Mouse (Mus musculus) kidney, adult 8-10 months (tissue): Measurements from ENCODE around the gene Car10.
"Not testable (repeated sequence)": the region's sequence is repeated elsewhere in the genome, so short reads cannot be mapped to it uniquely, and the experiment has no call there.

Experiments
- DNase-seq, 2 experiments: peaks; one replicate each; pipeline ENCODE4 v3.0.0; 2022

Car10 gene

GRCm38 (mm10) chr11:93173533-93174308, 75.9 kb downstream of the Car10 start:
- no peak for DNase-seq

DNA sequence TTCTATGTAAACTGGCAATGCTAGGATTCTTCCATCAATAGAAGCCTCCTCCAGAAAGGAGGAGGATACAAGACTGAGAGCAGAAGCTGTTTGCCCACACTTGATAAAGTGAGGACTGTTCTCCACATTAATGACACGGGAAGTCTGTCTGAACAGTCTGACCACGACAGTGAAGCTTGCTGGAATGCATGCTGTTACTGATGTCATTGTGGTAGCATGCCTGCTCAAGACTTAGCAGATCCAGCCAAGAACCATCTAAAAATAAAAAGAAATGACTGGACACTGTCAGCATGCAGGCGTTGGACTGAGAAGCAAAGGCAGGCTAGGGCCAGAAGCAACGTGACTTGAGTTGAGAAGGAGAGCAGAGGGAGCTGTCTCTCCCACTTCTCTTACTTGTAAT, 87.6 kb downstream of the Car10 start:
- DNase-seq: no peak

- no peak for DNase-seq
Observed at GRCm38 (mm10) chr11:93186163-93186562, 88.3 kb downstream of the Car10 start.

DNA sequence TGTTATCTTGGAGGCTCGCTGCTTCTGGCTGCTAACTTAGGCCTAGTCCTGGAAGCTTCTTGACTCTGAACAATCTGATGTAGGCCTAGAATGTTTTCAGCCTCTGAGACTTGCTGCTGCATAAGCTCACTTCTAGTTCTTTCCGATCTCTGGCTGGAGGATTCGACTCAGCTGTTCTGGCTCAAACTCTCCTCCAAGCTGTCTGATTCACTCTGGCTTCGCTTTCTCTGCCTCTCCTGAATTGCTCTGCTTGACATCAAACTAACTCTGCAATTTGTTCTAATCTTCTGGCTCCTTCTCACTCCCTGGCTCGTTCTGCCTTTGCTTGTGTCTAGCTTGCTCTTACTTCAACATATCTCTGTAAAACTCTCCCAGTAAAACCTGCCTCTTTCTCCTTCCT, 90.8 kb downstream of the Car10 start:
- no peak for DNase-seq

- no peak for DNase-seq
Observed at GRCm38 (mm10) chr11:93200046-93200445, 102.2 kb downstream of the Car10 start.

- no peak for DNase-seq
Observed at GRCm38 (mm10) chr11:93217457-93217856, 119.6 kb downstream of the Car10 start.

DNA sequence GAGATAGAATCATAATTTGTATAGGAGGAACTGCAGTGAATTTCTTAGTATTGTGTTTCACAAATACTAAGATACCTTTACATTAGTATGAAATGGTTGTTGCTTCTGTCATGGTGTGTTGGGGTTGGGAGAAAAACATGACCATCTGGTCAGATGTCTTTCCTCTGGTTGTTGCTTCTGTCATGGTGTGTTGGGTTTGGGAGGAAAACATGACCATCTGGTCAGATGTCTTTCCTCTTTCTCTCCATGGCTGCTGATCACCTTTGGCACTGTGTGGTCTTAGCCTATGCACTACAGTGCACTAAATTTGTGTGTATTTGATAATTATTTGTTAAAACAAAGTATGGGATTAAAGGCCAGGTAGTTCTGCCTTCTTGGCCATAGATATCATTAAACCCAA, 132.2 kb downstream of the Car10 start:
- DNase-seq: no peak

DNA sequence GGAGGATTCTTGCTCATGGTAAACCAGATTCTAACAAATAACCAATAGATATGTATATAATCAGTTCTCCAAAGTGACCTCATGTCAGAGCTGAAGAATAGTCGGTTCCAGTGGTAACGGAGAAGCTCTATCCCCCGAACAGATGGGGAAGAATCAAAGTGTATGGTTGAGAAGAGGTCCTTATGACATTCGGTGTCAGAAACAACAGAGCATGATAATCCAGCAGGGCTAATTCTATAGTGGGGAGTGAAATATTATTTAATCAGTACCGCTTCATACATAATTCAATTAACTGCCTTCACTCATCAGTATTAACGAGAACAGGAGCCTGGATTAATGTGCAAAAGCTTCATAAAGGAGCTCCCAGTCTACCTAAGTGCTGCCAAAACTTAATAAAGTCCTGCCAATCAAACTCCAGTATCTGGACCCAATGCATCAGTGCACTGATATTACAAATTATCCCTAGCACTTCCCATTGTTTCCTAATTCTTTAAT, 152.0 kb downstream of the Car10 start:
- no peak for DNase-seq

DNA sequence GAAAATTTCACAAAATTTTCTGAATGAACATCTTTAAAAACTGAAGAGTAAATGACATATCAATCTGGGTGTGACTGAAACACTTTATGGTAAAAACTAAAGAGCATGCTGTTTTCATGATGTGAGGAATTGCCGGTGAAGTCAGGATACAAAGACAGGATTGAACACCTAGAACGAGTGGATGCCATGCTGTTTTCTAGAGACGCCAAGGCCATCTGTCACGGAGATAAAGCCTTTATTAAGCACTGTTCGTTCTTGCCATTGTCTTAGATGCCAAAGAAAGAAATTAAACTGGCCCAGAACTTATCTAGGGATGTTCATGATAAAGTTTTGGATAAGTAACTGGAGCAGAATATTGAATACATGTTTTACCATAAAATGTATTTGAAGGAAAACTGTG, 153.9 kb downstream of the Car10 start:
- no peak for DNase-seq

GRCm38 (mm10) chr11:93263979-93264378, 166.2 kb downstream of the Car10 start:
- DNase-seq: no peak

DNA sequence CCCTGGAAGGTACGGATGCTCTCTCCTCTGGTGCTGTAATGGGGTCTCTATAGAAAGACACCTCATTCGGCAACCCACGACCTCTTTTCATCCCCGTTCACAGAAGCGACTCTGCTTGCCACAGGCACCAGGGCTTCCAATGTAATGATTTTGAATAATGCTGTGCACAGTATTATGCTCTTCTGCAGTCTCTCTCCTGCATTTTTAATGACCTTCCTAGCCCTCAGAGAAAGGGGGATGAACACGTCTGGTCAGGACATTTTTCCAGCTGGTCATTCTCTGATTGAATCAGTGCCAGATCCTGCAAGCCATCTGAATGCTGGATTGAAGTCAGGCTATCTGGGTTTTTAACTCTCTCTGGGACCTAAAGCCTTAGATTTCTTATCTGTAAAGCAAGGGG, 174.2 kb downstream of the Car10 start:
- DNase-seq: no peak

- no peak for DNase-seq
Observed at GRCm38 (mm10) chr11:93273906-93274305, 176.1 kb downstream of the Car10 start.

- no peak for DNase-seq
Observed at GRCm38 (mm10) chr11:93293661-93294060, 195.8 kb downstream of the Car10 start.

GRCm38 (mm10) chr11:93309981-93310380, 212.2 kb downstream of the Car10 start:
- no peak for DNase-seq

GRCm38 (mm10) chr11:93337756-93338155, 239.9 kb downstream of the Car10 start:
- DNase-seq: no peak

GRCm38 (mm10) chr11:93343961-93344360, 246.1 kb downstream of the Car10 start:
- DNase-seq: no peak

- no peak for DNase-seq
Observed at GRCm38 (mm10) chr11:93344869-93345268, 247.0 kb downstream of the Car10 start.

DNA sequence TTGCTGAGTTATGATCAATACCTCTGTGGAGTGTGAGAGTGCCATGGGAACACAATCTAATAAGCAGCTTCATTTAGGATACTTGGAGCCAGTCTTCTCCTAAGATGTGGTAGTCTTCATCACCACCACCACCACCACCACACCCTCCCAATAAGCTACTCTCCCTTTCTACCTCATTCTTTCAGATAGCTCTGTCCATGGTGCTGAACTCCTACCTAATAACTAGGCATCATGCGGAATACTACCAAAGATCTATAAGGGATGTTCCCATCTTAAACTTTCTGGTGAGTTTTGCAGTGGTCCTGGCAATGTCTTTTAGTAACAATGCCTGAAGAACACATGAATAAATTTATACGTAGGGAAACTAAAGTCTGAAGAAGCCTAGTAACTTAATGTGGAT, 263.7 kb downstream of the Car10 start:
- DNase-seq: no peak

- DNase-seq: no peak
Observed at GRCm38 (mm10) chr11:93364171-93364570, 266.3 kb downstream of the Car10 start.

DNA sequence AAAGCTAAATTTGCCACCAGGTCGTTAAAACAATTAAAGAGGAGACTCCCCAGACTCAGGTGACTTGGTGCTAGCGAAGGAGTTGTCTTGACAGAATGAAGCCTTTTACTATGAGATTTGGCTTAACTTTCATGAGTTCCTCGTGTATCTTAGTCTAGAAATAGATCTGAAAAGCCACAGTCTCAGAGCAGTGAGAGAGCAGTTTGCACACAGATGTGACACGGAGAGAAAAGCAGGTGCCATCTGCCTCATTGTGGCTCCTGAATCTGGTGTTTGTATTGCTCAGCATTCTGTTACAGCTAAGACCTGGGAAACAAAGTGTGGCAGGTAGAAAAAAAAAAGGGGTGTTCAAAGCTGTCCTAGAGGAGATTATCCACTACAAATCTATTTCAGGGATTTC, 269.4 kb downstream of the Car10 start:
- no peak for DNase-seq

DNA sequence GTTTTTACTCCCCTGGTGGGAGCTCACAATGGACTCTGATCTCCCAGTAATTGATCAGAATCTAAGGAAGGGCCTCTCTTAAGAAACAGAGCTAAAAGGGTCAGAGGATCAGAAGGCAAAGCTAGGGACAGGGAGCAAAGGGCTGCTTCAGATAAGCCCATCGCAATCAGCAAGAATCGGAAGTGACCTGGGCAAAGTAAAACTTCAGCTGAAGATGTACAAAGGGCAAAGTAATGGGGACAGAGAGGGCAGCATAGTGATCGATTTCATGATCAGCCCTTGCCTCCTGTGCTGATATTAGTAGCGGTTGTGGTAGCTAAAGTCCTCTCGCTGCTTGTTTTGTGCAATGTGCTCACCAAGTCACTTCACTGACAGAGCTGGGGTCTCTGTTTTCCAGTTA, 269.9 kb downstream of the Car10 start:
- no peak for DNase-seq

DNA sequence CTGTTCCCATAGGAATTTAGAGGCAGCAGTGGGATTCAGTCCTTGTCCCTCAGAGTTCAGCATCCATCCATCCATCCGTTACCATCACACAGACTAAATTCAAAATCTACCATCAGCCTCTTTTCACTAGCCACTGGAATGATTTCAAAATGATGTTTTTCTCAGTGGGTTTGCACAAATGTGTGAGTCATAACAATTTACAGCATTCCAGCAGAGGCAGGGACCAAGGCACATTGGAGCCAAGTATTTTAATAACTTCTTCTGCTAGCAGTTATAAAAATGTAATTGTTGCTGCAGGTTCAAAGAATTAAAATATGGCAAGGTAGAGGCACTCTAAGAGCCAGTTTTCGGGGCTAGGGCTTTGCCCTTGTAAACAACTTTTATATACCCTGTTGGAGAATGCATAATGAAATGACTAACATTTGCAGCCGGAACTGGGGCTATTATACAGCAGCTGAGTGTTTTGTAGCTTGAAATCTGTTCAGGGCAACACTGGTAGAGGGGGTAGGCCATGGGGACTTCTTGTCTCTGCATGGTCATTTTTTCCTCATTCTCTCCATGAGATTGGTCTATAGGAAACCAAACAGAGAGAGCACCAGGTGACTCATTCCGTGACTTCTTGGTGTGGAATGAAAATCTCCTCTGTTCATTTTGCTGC, 276.0 kb downstream of the Car10 start:
- DNase-seq: no peak

- no peak for DNase-seq
Observed at GRCm38 (mm10) chr11:93391159-93391558, 293.3 kb downstream of the Car10 start.

DNA sequence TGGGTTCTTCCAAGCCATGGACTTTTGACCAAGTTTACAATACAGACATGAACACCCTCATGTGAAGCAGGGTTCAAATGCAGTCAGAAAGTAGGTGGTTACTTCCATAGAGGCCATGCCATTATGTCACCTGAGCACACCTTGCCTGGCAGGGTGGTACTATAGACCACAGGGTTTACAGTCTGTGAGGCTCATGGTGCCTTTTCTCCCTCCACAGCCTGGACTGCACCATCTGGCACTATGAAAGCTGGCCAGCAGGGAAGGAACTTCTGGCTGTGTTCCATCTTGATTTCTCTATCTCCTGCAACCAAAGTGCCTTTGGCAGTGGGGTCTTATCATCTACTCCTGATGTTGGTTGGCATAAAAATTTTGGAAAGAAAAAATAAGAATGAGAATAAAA, 295.5 kb downstream of the Car10 start:
- not testable (repeated sequence) for DNase-seq

- no peak for DNase-seq
Observed at GRCm38 (mm10) chr11:93396356-93396755, 298.5 kb downstream of the Car10 start.
